Mouse (Mus musculus) hindbrain, embryonic 11.5 days (tissue): ENCODE data around the gene Slc35g1. TPM values are rescaled to one million over a fixed set of nuclear protein-coding genes. Genes with fewer than 3 reads are reported as not detected.

Experiments used
- ATAC-seq: fragments of 200-750 bp; cut with Nextera tagmentation; 2 replicates; pipeline ENCODE4 v1.8.0; 2017; ENCODE audit warnings: mild to moderate bottlenecking, moderate TSS enrichment, moderate library complexity; ENCODE audit not compliant: low FRiP score
- DNase-seq: peaks from one replicate; pipeline ENCODE4 v3.0.0-alpha.2; 2015; ENCODE audit warnings: low spot score
- H3K27ac ChIP-seq: fragments of 300-500 bp; sonication (generic); 2 replicates; pipeline ENCODE4 v1.5.1; 2014; ENCODE audit warnings: mild to moderate bottlenecking, low read depth, low read length
- H3K27me3 ChIP-seq: fragments of 300-500 bp; sonication (generic); 2 replicates; pipeline ENCODE4 v1.6.1; 2014; ENCODE audit warnings: mild to moderate bottlenecking, low read length, moderate library complexity, mixed read lengths; ENCODE audit not compliant: control insufficient read depth, insufficient read depth
- H3K36me3 ChIP-seq: fragments of 300-500 bp; sonication (generic); 2 replicates; pipeline ENCODE4 v1.6.1; 2014; ENCODE audit warnings: mild to moderate bottlenecking, low read length, moderate library complexity, mixed read lengths; ENCODE audit not compliant: control insufficient read depth, insufficient read depth
- H3K4me1 ChIP-seq: fragments of 300-500 bp; sonication (generic); replicated peaks from 2 replicates; pipeline ENCODE4 v1.6.1; 2014; ENCODE audit warnings: low read length, mixed read lengths; ENCODE audit not compliant: control insufficient read depth, insufficient read depth
- H3K4me2 ChIP-seq: fragments of 300-500 bp; sonication (generic); replicated peaks from 2 replicates; pipeline ENCODE4 v1.6.1; 2014; ENCODE audit warnings: mild to moderate bottlenecking, low read depth, low read length
- H3K4me3 ChIP-seq: fragments of 300-500 bp; sonication (generic); 2 replicates; pipeline ENCODE4 v1.5.1; 2014; ENCODE audit warnings: low read depth, low read length
- H3K9ac ChIP-seq: fragments of 300-500 bp; sonication (generic); 2 replicates; pipeline ENCODE4 v1.6.1; 2014; ENCODE audit warnings: low read depth, low read length
- H3K9me3 ChIP-seq: fragments of 300-500 bp; sonication (generic); 2 replicates; pipeline ENCODE4 v1.6.1; 2016; ENCODE audit warnings: low read length; ENCODE audit not compliant: control insufficient read depth
- WGBS: fragments of 180-500 bp; shearing (Covaris S2); extraction: QIAGEN DNeasy Blood & Tissue Kit; methylation state at CpG from one replicate; pipeline ENCODE4 v1.1.7; 2014; 5-methylcytosine and 5-hydroxymethylcytosine counted together
- polyA plus RNA-seq: library from polyadenylated mRNA; unstranded; fragments of >200 nt; fragmentation: Nextera tagmentation; extraction: Ambion mirVana; gene quantifications from 2 replicates; pipeline ENCODE4 v1.2.1, GENCODE M21; 2014

Slc35g1 gene
- polyA plus RNA-seq, 1 experiment from 2014 or later, result 4.8 TPM

DNA sequence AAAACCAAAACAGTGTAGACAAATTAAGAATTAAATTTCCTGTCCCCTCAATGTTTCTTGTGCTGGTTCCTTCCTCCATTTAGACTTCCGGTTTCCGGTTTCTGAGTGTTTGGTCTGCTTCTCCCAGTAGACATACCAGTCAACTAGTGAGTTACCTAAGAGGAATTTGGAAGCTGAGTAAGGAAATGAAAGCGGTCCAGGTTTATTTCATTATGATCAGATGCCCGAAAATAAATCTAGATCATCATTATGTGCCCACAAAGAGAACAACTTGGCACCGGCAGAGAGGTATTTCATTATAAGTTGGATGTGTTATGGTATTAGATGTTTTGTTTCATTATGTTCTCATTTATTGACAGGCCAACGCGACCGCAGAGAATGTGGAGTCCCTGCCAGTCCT, 34.7 kb downstream of the Slc35g1 start:
- Histone ChIP-seq H3K9ac (no peak overlapping the region), H3K27ac (no peak overlapping the region), H3K9me3 (no peaks in the 10 kb centered on the region), H3K4me1 (no peaks in the 10 kb centered on the region), H3K27me3 (no peaks in the 10 kb centered on the region), H3K36me3 (no peaks in the 10 kb centered on the region), H3K4me3 (no peak overlapping the region), H3K4me2 (no peak overlapping the region)
- WGBS, result 85% methylated on average over 8 of the region's 8 CpGs
- no peak for DNase-seq
- no peak for ATAC-seq

- Histone ChIP-seq H3K9me3 (no peaks in the 10 kb centered on the region), H3K4me1 (no peaks in the 10 kb centered on the region), H3K27ac (no peak overlapping the region), H3K36me3 (no peaks in the 10 kb centered on the region), H3K9ac (no peak overlapping the region), H3K4me2 (no peak overlapping the region), H3K4me3 (no peak overlapping the region), H3K27me3 (no peaks in the 10 kb centered on the region)
- WGBS, result 66% methylated on average over 7 of the region's 7 CpGs
- ATAC-seq, result no peak
- no peak for DNase-seq
Measured at GRCm38 (mm10) chr19:38431326-38431725, 35.5 kb downstream of the Slc35g1 start.

DNA sequence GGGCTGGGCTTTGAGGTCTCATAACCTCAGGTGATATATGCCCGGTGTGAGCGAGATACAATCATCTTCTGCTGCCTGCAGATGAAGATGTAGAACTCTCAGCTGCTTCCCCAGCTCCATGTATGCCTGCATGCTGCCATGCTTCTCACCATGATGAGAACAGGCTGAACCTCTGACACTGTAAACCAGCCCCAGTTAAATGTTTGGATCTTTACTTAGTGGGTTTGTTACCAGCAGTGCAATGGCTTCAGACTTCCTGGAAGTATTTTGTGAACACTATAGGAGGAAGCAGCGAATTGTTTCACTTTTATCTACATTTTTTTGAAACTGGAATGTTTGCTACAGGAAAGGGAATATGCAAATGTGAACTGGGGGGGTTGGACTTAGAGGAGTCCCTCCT, 36.2 kb downstream of the Slc35g1 start:
- 81% methylated on average over 3 of the region's 3 CpGs for WGBS
- H3K9me3 ChIP-seq, result no peaks in the 10 kb centered on the region
- H3K27me3 ChIP-seq, result no peaks in the 10 kb centered on the region
- no peak overlapping the region for H3K4me2 ChIP-seq
- H3K4me1 ChIP-seq, result no peaks in the 10 kb centered on the region
- H3K36me3 ChIP-seq, result no peaks in the 10 kb centered on the region
- no peak overlapping the region for H3K9ac ChIP-seq
- H3K27ac ChIP-seq, result no peak overlapping the region
- H3K4me3 ChIP-seq, result no peak overlapping the region
- ATAC-seq, result no peak
- DNase-seq, result no peak

- DNase-seq (no peak), ATAC-seq (no peak)
- Histone ChIP-seq H3K27ac (no peak overlapping the region), H3K27me3 (no peaks in the 10 kb centered on the region), H3K36me3 (no peaks in the 10 kb centered on the region), H3K9ac (no peak overlapping the region), H3K4me2 (no peak overlapping the region), H3K4me1 (no peaks in the 10 kb centered on the region), H3K4me3 (no peak overlapping the region), H3K9me3 (no peaks in the 10 kb centered on the region)
- WGBS, result 91% methylated on average over 2 of the region's 2 CpGs
Measured at GRCm38 (mm10) chr19:38433381-38433780, 37.6 kb downstream of the Slc35g1 start.

DNA sequence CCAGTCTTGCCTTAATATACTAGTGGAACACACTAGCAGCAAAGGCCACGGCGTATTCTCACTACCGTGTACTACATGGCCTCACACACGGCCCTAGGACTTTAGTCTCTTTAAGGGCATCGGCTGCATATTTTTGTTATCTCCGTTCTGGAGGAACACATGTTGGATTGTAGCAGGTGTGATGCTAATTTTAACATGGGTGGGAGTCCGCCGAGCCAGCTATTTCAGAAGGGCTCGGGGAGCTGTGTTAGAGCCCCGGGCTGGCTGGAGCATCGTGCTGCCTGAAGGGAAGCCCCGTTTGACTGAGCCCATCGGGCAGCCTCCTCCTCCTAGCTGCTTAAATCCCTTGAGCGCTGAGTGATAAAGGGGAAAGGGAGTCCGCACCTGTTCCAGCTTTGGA, 39.4 kb downstream of the Slc35g1 start:
- Histone ChIP-seq H3K4me2 (no peak overlapping the region), H3K36me3 (no peaks in the 10 kb centered on the region), H3K9me3 (no peaks in the 10 kb centered on the region), H3K4me3 (no peak overlapping the region), H3K27me3 (no peaks in the 10 kb centered on the region), H3K4me1 (no peaks in the 10 kb centered on the region), H3K27ac (no peak overlapping the region), H3K9ac (no peak overlapping the region)
- DNase-seq (no peak), ATAC-seq (no peak)
- WGBS, result 94% methylated on average over 15 of the region's 15 CpGs

- ATAC-seq (no peak), DNase-seq (no peak)
- Histone ChIP-seq H3K9me3 (no peaks in the 10 kb centered on the region), H3K4me2 (no peak overlapping the region), H3K4me3 (no peak overlapping the region), H3K36me3 (no peaks in the 10 kb centered on the region), H3K4me1 (no peaks in the 10 kb centered on the region), H3K27ac (no peak overlapping the region), H3K9ac (no peak overlapping the region), H3K27me3 (no peaks in the 10 kb centered on the region)
- 68% methylated on average over 8 of the region's 8 CpGs for WGBS
Measured at GRCm38 (mm10) chr19:38441860-38442259, 46.1 kb downstream of the Slc35g1 start.

GRCm38 (mm10) chr19:38445758-38446157, 50.0 kb downstream of the Slc35g1 start:
- H3K4me3 ChIP-seq, result no peak overlapping the region
- no peaks in the 10 kb centered on the region for H3K9me3 ChIP-seq
- H3K36me3 ChIP-seq, result no peaks in the 10 kb centered on the region
- no peak overlapping the region for H3K4me2 ChIP-seq
- H3K9ac ChIP-seq, result no peak overlapping the region
- H3K27me3 ChIP-seq, result no peaks in the 10 kb centered on the region
- WGBS, result 86% methylated on average over 5 of the region's 5 CpGs
- ATAC-seq (no peak), DNase-seq (no peak)
- H3K4me1 ChIP-seq, result no peaks in the 10 kb centered on the region
- no peak overlapping the region for H3K27ac ChIP-seq

Other genes with a start within 250 kb of the Slc35g1 start
- 47.2 and 54.0 TPM in 2 replicates for gene Fra10ac1, start 171.8 kb upstream of the Slc35g1 start, polyA plus RNA-seq
- gene Lgi1, start 131.4 kb upstream of the Slc35g1 start, polyA plus RNA-seq, result 2.1 TPM in 2 replicates
- gene Plce1, start 85.1 kb downstream of the Slc35g1 start, polyA plus RNA-seq, result 6.1 and 6.9 TPM in 2 replicates